Mouse (Mus musculus) E14TG2a.4 (cell line): ENCODE results near the gene Marveld1.
A peak's percentile ranks its signal among the peaks of the same experiment; 100 is the strongest.

Experiments used
- H3K27me3 ChIP-seq: 2 replicates; pipeline ENCODE4 v1.6.1; 2014; ENCODE audit warnings: low read length, control low read depth; ENCODE audit not compliant: insufficient read depth
- H3K36me3 ChIP-seq: 2 replicates; pipeline ENCODE4 v1.6.1; 2014; ENCODE audit warnings: low read length, control low read depth; ENCODE audit not compliant: insufficient read depth
- H3K4me1 ChIP-seq: replicated peaks from 2 replicates; pipeline ENCODE4 v1.6.1; 2014; ENCODE audit warnings: low read depth, low read length, control low read depth
- H3K4me3 ChIP-seq: replicated peaks from 2 replicates; pipeline ENCODE4 v1.5.1; 2014; ENCODE audit warnings: mild to moderate bottlenecking, low read length
- H3K9me3 ChIP-seq: 2 replicates; pipeline ENCODE4 v1.6.1; 2014; ENCODE audit warnings: low read length, control low read depth
- CTCF ChIP-seq: conservative IDR thresholded peaks from 2 replicates; pipeline ENCODE4 v1.5.1; 2014; ENCODE audit warnings: low read length
- NANOG ChIP-seq: IDR thresholded peaks from 2 replicates; pipeline ENCODE4 v1.6.1; 2014; ENCODE audit warnings: borderline replicate concordance, low read length, mixed read lengths
- POU5F1 ChIP-seq: IDR thresholded peaks from 2 replicates; pipeline ENCODE4 v1.6.1; 2014; ENCODE audit warnings: low read length, borderline replicate concordance

The Marveld1 gene

DNA sequence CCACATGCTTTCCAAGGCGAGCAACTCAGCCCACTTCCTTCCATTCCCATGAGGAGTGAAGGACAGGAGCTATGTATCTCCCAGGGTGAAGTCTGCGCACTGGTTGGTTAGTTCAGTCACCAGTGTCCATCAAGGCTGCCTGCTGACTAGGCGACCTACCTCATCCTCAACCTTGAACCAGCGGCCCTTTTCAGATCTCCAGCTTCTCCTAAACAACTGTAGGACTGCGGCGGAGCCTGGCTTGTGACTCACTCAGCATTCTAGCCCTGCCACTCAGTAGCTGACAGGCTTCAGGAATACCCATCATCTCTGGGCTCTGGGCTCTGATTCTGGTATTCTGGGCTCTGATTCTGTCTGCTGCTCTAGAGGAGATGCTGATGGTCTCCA is 21.0 kb upstream of the Marveld1 start:
- TF ChIP-seq POU5F1, result no peak
- no peak for TF ChIP-seq CTCF
- no peak for TF ChIP-seq NANOG
- Histone ChIP-seq H3K9me3 (no peaks in the 10 kb centered on the region), H3K4me3 (peak overlapping the region; percentile 96), H3K4me1 (peaks cover 91% of the 10 kb centered on the region), H3K27me3 (no peaks in the 10 kb centered on the region), H3K36me3 (peaks cover 68% of the 10 kb centered on the region)

DNA sequence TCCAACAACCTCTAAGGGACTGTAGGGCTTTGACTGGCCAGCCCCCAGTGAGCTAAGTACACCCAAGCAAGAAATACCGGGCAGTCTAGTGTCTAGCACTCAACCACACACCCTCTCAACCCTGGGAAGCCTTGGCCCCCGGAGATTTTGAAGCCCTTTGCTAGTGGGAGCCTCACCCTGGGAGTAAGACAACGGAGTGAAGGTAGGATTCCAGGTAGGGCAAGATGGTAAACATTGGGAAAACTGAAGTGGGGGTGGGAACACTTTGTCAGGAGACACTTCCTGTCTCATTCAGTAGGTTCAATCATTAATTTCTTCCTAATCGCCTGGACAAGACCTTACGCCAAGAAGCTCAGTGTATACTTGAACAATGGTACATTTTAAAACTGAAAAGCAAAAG is 20.2 kb upstream of the Marveld1 start:
- Histone ChIP-seq H3K4me3 (peak overlapping the region; percentile 96), H3K9me3 (no peaks in the 10 kb centered on the region), H3K4me1 (peaks cover 91% of the 10 kb centered on the region), H3K27me3 (no peaks in the 10 kb centered on the region), H3K36me3 (peaks cover 60% of the 10 kb centered on the region)
- TF ChIP-seq CTCF, result no peak
- TF ChIP-seq NANOG, result no peak
- TF ChIP-seq POU5F1, result no peak

DNA sequence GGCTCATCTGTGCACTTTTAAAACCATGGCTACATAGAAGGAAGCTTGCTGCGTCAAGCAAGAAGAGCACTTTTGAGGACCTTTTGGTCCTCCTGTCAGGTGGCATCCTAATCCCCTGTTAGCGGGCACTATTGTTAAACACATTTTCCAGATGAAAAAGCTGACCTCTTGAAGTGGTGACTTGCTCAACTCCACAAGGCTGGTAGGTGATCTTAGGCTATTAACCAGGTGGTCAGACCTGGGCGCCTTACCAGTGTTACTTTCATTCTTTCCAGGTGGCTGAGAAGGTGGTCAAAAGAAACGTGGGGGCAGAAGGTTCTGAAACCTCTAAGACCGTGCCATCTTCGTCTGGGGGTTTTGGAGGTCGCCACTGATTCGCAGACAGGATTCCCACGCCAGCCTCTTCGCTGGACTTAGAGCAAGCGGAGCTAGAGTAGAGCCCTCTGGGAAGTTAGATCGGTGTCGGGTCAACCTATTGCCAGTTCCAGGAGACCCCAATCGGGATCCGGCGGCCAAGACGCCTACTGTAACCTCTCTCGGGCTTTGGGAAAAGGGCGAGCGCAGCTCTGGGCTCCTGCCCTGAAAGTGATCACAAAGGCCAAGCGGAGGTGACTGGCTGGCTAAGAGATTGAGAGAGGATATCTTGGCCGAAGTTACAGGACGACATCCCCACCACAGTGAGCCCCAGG is 19.0 kb upstream of the Marveld1 start:
- Histone ChIP-seq H3K9me3 (no peaks in the 10 kb centered on the region), H3K4me3 (peak overlapping the region; percentile 96), H3K27me3 (no peaks in the 10 kb centered on the region), H3K4me1 (peaks cover 90% of the 10 kb centered on the region), H3K36me3 (peaks cover 49% of the 10 kb centered on the region)
- TF ChIP-seq POU5F1 (no peak), NANOG (no peak), CTCF (no peak)

DNA sequence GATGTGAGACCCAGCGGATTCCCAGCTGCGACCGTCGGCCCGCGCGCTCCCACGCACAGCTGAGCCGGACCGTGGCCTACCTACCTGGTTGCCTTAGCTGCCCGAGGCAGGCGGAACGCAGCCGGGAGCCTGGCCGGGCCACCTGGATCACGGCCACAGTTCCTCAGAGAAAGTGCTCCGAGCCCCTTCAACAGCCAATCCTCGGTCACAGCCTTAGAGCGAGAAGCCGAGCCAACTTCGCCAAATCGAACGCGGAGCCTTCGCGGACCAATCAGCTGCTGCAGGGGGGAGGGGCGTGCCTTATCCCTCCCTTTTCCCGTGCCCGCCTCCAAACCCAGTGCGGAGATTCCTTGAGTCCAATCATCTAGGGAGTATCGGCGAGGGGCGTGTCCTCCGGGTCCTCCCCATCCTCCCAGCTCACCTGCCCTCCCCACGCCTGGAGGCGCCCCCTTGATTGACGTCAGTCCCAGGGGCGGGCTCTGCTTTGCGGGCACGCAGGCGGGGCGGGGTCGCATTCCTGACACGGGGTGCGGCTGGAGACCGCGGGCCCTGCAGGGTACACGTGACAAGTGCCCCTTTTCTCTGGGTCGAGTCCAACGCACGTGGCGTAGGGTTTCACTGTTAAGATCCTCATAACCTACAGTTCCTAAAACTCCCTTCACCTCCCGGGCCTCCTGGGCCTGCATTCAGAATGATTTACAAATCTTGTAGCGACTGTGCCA is 18.3 kb upstream of the Marveld1 start, which contains the start of gene Avpi1:
Gene Avpi1 (minus strand): TSS at position 273 of the 722 bp plus-strand sequence.
- peak within 1 kb of the TSS; percentile 96 for H3K4me3 ChIP-seq
- peaks cover 45% of the 10 kb centered on the region for H3K36me3 ChIP-seq
- H3K4me1 ChIP-seq, result peaks cover 90% of the 10 kb centered on the region
- no peaks in the 10 kb centered on the region for H3K27me3 ChIP-seq
- TF ChIP-seq CTCF (no peak), NANOG (no peak), POU5F1 (no peak)
- no peaks in the 10 kb centered on the region for H3K9me3 ChIP-seq

DNA sequence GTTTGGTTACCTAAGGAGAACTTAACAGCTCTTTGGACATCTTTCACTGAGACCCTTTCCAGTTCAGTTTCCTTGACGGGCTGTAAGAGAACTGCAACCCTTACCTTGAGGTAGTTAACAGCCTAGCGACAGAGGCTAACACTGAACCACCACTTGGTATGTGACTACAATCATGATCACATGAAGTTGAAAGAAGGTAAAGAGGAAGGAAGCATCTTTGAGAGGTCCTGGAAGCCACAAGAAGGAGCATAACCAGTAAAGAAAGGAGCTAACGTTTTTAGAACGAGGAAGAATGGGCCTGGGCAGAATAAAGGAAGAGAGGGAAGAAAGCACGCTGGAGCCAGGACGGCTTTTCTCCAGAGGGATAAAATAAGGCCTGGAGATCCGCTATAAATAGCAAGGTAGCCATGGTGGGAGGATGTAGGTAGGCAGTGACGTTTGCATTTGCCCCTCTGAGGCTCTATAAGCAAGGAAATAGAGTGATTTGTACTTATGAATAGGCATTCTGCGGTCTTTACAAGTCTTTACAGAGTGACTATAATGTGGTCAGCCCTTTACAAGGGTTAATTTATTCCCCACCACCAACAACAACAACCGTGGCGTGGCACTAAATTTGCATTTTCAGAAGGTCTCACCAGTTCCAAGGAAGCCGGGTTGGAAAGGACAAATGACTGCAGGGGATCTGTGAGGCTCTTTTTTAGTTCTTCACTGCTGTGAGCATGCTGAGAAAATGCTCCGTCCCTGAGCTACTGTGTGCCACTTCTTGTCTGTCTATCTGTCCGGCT is 17.5 kb upstream of the Marveld1 start:
- H3K9me3 ChIP-seq, result no peaks in the 10 kb centered on the region
- TF ChIP-seq POU5F1, result no peak
- no peak for TF ChIP-seq NANOG
- no peak for TF ChIP-seq CTCF
- H3K27me3 ChIP-seq, result no peaks in the 10 kb centered on the region

DNA sequence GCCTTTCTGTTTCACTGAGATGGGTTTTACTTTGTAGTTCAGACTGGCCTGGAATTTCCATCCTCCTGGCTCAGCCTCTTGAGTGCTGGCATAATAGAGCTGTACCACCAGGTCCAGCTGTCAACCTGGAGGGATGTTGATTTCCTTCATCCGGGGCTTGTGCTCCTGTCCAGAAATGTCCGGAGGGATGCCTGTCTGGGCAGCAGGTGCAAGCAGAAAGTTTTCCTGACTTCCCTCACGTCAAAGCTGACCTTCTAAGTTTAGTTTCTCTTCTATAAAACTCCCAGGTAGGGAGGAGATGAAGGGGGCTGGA is 16.9 kb upstream of the Marveld1 start:
- Histone ChIP-seq H3K36me3 (peaks cover 32% of the 10 kb centered on the region), H3K27me3 (no peaks in the 10 kb centered on the region), H3K4me3 (peak overlapping the region; percentile 33), H3K4me1 (peaks cover 90% of the 10 kb centered on the region), H3K9me3 (no peaks in the 10 kb centered on the region)
- TF ChIP-seq POU5F1, result no peak
- no peak for TF ChIP-seq NANOG
- no peak for TF ChIP-seq CTCF

More for the DNA sequence above, 17.5 kb upstream of the Marveld1 start:
- Histone ChIP-seq H3K4me3 (peak overlapping the region; percentile 33), H3K36me3 (peaks cover 38% of the 10 kb centered on the region), H3K4me1 (peaks cover 90% of the 10 kb centered on the region)

DNA sequence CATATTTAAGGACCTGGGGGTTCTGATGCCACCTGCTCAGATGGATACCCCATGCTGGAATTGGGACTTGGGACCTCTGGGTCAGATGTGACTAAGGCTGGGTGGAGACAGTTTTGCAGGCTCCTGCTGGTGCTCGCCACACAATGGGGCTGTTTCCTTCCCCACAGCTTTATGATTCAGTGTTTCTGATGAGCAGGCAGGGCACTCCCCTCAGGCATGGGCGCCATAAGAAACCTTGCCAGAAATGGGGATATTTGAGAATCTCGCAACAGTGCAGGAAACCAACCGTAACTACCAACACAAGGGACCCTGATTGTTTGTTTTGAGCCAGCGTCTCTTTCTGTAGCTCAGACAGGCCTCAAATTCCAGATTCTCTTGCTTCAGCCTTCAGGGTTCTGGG is 16.1 kb upstream of the Marveld1 start:
- peaks cover 88% of the 10 kb centered on the region for H3K4me1 ChIP-seq
- no peaks in the 10 kb centered on the region for H3K27me3 ChIP-seq
- peak overlapping the region; percentile 2; the same call in 1 of the 2 replicates for H3K4me3 ChIP-seq
- no peaks in the 10 kb centered on the region for H3K9me3 ChIP-seq
- TF ChIP-seq NANOG (no peak), POU5F1 (no peak), CTCF (no peak)
- H3K36me3 ChIP-seq, result peaks cover 24% of the 10 kb centered on the region

DNA sequence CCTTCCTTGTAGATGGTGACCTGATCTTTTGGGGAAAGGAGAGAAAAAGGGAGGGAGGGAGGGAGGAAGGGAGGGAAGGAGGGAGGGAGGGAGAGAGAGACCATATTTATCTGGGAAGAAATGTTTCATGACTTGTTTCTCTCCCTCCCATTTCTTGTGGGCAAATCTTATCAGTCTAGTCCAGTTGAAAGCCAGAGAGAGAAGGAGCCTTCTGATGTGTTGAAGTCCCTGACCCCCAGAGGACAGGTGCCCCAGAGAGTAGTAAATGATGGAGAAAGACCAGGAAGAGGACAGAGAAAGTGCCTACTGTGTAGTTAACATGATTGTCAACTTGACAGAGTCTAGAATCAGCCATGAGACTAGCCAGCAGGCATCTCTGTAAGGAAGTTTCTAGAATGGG is 12.1 kb upstream of the Marveld1 start:
- Histone ChIP-seq H3K4me1 (peaks cover 89% of the 10 kb centered on the region), H3K4me3 (peak overlapping the region; percentile 60), H3K9me3 (no peaks in the 10 kb centered on the region), H3K27me3 (no peaks in the 10 kb centered on the region), H3K36me3 (peaks cover 4% of the 10 kb centered on the region; the same call in 1 of the 2 replicates)
- TF ChIP-seq NANOG (no peak), CTCF (no peak), POU5F1 (no peak)
